Mouse (Mus musculus) megakaryocyte, embryonic 14.5 days (primary cell): ENCODE results near the gene Gm42791. TPM values are rescaled to one million over a fixed set of nuclear protein-coding genes. Genes with fewer than 3 reads are reported as not detected.

Experiments
- H3K27me3 ChIP-seq: replicated peaks from 2 replicates; pipeline ENCODE3; 2012; ENCODE audit warnings: inconsistent platforms
- H3K36me3 ChIP-seq: replicated peaks from 2 replicates; pipeline ENCODE3; 2012; ENCODE audit warnings: low read length, inconsistent platforms, mixed read lengths
- H3K4me1 ChIP-seq: 2 replicates; pipeline ENCODE4 v1.6.1; 2012; ENCODE audit warnings: inconsistent platforms
- H3K4me3 ChIP-seq: replicated peaks from 2 replicates; pipeline ENCODE3; 2012; ENCODE audit warnings: moderate library complexity, mild to moderate bottlenecking, inconsistent platforms
- H3K9me3 ChIP-seq: 2 replicates; pipeline ENCODE4 v1.6.1; 2012; ENCODE audit warnings: inconsistent platforms
- FLI1 ChIP-seq: IDR thresholded peaks from 2 replicates; pipeline ENCODE4 v1.6.1; 2012; ENCODE audit warnings: low read length, inconsistent platforms, mixed read lengths
- GATA1 ChIP-seq: IDR thresholded peaks from 3 replicates; pipeline ENCODE4 v1.6.1; 2012; ENCODE audit warnings: mixed read lengths, low read length, inconsistent platforms, borderline replicate concordance
- polyA plus RNA-seq: library from polyadenylated mRNA; stranded (reverse); fragments of >175 nt; gene quantifications from 2 replicates; pipeline ENCODE4 v1.2.3, GENCODE M21; 2012; ENCODE audit warnings: low replicate concordance; ENCODE audit not compliant: insufficient read depth

Gene Gm42791
- polyA plus RNA-seq, 1 experiment, result not detected

- Histone ChIP-seq H3K27me3 (peaks cover 2% of the 10 kb centered on the region), H3K9me3 (peaks cover 9% of the 10 kb centered on the region; the same call in 1 of the 2 replicates), H3K4me3 (no peak overlapping the region), H3K36me3 (no peaks in the 10 kb centered on the region), H3K4me1 (peaks cover 20% of the 10 kb centered on the region)
- no peak for TF ChIP-seq FLI1
- no peak for TF ChIP-seq GATA1
Observed at GRCm38 (mm10) chr5:148945735-148946134, 49.2 kb downstream of the Gm42791 start.

GRCm38 (mm10) chr5:148944024-148944423, 50.9 kb downstream of the Gm42791 start:
- Histone ChIP-seq H3K9me3 (peaks cover 9% of the 10 kb centered on the region; the same call in 1 of the 2 replicates), H3K4me1 (peaks cover 9% of the 10 kb centered on the region), H3K4me3 (no peak overlapping the region), H3K27me3 (peaks cover 2% of the 10 kb centered on the region), H3K36me3 (no peaks in the 10 kb centered on the region)
- TF ChIP-seq FLI1 (no peak), GATA1 (no peak)

- no peaks in the 10 kb centered on the region for H3K36me3 ChIP-seq
- H3K4me1 ChIP-seq, result peaks cover 9% of the 10 kb centered on the region
- H3K4me3 ChIP-seq, result no peak overlapping the region
- H3K27me3 ChIP-seq, result peaks cover 5% of the 10 kb centered on the region
- peaks cover 9% of the 10 kb centered on the region; the same call in 1 of the 2 replicates for H3K9me3 ChIP-seq
- no peak for TF ChIP-seq FLI1
- no peak for TF ChIP-seq GATA1
Observed at GRCm38 (mm10) chr5:148943444-148943843, 51.5 kb downstream of the Gm42791 start.

GRCm38 (mm10) chr5:148942957-148943356, 52.0 kb downstream of the Gm42791 start:
- no peak for TF ChIP-seq GATA1
- TF ChIP-seq FLI1, result no peak
- Histone ChIP-seq H3K4me3 (no peak overlapping the region), H3K9me3 (peaks cover 9% of the 10 kb centered on the region; the same call in 1 of the 2 replicates), H3K4me1 (peaks cover 9% of the 10 kb centered on the region), H3K36me3 (no peaks in the 10 kb centered on the region), H3K27me3 (peaks cover 6% of the 10 kb centered on the region)

GRCm38 (mm10) chr5:148942305-148942704, 52.6 kb downstream of the Gm42791 start:
- peaks cover 9% of the 10 kb centered on the region for H3K4me1 ChIP-seq
- H3K27me3 ChIP-seq, result peaks cover 7% of the 10 kb centered on the region
- H3K9me3 ChIP-seq, result peaks cover 12% of the 10 kb centered on the region; the same call in 1 of the 2 replicates
- H3K36me3 ChIP-seq, result no peaks in the 10 kb centered on the region
- H3K4me3 ChIP-seq, result no peak overlapping the region
- TF ChIP-seq FLI1, result no peak

- no peak overlapping the region for H3K4me3 ChIP-seq
- H3K9me3 ChIP-seq, result peaks cover 16% of the 10 kb centered on the region
- H3K36me3 ChIP-seq, result no peaks in the 10 kb centered on the region
- peaks cover 7% of the 10 kb centered on the region for H3K27me3 ChIP-seq
- TF ChIP-seq GATA1 (no peak), FLI1 (no peak)
- peaks cover 9% of the 10 kb centered on the region for H3K4me1 ChIP-seq
Observed at GRCm38 (mm10) chr5:148941867-148942266, 53.1 kb downstream of the Gm42791 start.

- peaks cover 9% of the 10 kb centered on the region for H3K4me1 ChIP-seq
- no peak for TF ChIP-seq FLI1
- H3K4me3 ChIP-seq, result no peak overlapping the region
- H3K9me3 ChIP-seq, result peaks cover 26% of the 10 kb centered on the region
- H3K36me3 ChIP-seq, result no peaks in the 10 kb centered on the region
- H3K27me3 ChIP-seq, result peaks cover 9% of the 10 kb centered on the region
Observed at GRCm38 (mm10) chr5:148939948-148940382, 55.0 kb downstream of the Gm42791 start.

- no peaks in the 10 kb centered on the region for H3K36me3 ChIP-seq
- TF ChIP-seq GATA1, result no peak
- no peak overlapping the region for H3K4me3 ChIP-seq
- peaks cover 3% of the 10 kb centered on the region for H3K4me1 ChIP-seq
- H3K9me3 ChIP-seq, result peaks cover 24% of the 10 kb centered on the region
- H3K27me3 ChIP-seq, result peaks cover 8% of the 10 kb centered on the region
Observed at GRCm38 (mm10) chr5:148936516-148936951, 58.4 kb downstream of the Gm42791 start.

GRCm38 (mm10) chr5:148935871-148936270, 59.1 kb downstream of the Gm42791 start:
- H3K9me3 ChIP-seq, result peaks cover 27% of the 10 kb centered on the region
- H3K36me3 ChIP-seq, result no peaks in the 10 kb centered on the region
- H3K4me3 ChIP-seq, result no peak overlapping the region
- no peaks in the 10 kb centered on the region; the same call in 1 of the 2 replicates for H3K4me1 ChIP-seq
- TF ChIP-seq FLI1 (no peak), GATA1 (no peak)
- peaks cover 8% of the 10 kb centered on the region for H3K27me3 ChIP-seq

GRCm38 (mm10) chr5:148935071-148935821, 59.7 kb downstream of the Gm42791 start:
- no peaks in the 10 kb centered on the region; the same call in 1 of the 2 replicates for H3K4me1 ChIP-seq
- no peaks in the 10 kb centered on the region for H3K36me3 ChIP-seq
- H3K27me3 ChIP-seq, result peaks cover 8% of the 10 kb centered on the region
- TF ChIP-seq GATA1, result no peak
- TF ChIP-seq FLI1, result no peak
- H3K4me3 ChIP-seq, result no peak overlapping the region
- peaks cover 27% of the 10 kb centered on the region for H3K9me3 ChIP-seq

GRCm38 (mm10) chr5:148934457-148934856, 60.5 kb downstream of the Gm42791 start:
- no peak overlapping the region for H3K4me3 ChIP-seq
- peaks cover 27% of the 10 kb centered on the region for H3K9me3 ChIP-seq
- no peaks in the 10 kb centered on the region for H3K36me3 ChIP-seq
- H3K4me1 ChIP-seq, result no peaks in the 10 kb centered on the region; the same call in none of the 2 replicates
- peaks cover 8% of the 10 kb centered on the region for H3K27me3 ChIP-seq
- TF ChIP-seq GATA1, result no peak
- no peak for TF ChIP-seq FLI1
